Mouse (Mus musculus) liver, adult 2 months (tissue): ENCODE results near the gene Adgrv1. TPM values are rescaled to one million over a fixed set of nuclear protein-coding genes. Genes with fewer than 3 reads are reported as not detected.

Experiments used
- DNase-seq: peaks from one replicate; pipeline ENCODE4 v3.0.0-alpha.2; 2011; ENCODE audit warnings: low read depth, low spot score; ENCODE audit errors: extremely low read depth
- H3K27ac ChIP-seq: fragments of 200-500 bp; replicated peaks from 2 replicates; pipeline ENCODE4 v1.5.1; 2012; ENCODE audit warnings: low read depth, mild to moderate bottlenecking, control low read depth, inconsistent platforms, low read length; ENCODE audit not compliant: insufficient read depth
- H3K27me3 ChIP-seq: fragments of 200-500 bp; 2 replicates; pipeline ENCODE4 v1.6.1; 2012; ENCODE audit warnings: mild to moderate bottlenecking, moderate library complexity, low read length, inconsistent platforms; ENCODE audit not compliant: control insufficient read depth, insufficient read depth
- H3K36me3 ChIP-seq: fragments of 200-500 bp; 2 replicates; pipeline ENCODE4 v1.6.1; 2012; ENCODE audit warnings: low read length, inconsistent platforms; ENCODE audit not compliant: control insufficient read depth, insufficient read depth
- H3K4me1 ChIP-seq: fragments of 200-500 bp; 2 replicates; pipeline ENCODE4 v1.6.1; 2011; ENCODE audit warnings: low read length; ENCODE audit not compliant: control insufficient read depth, insufficient read depth
- H3K4me3 ChIP-seq: fragments of 200-500 bp; 2 replicates; pipeline ENCODE4 v1.5.1; 2011; ENCODE audit warnings: low read depth, mild to moderate bottlenecking, control low read depth, low read length, moderate library complexity; ENCODE audit not compliant: insufficient read depth
- H3K79me2 ChIP-seq: fragments of 200-500 bp; 2 replicates; pipeline ENCODE4 v1.6.1; 2012; ENCODE audit warnings: inconsistent platforms, mild to moderate bottlenecking, low read length, moderate library complexity; ENCODE audit not compliant: control insufficient read depth, insufficient read depth
- H3K9ac ChIP-seq: fragments of 200-500 bp; 2 replicates; pipeline ENCODE4 v1.6.1; 2012; ENCODE audit warnings: low read depth, mild to moderate bottlenecking, control low read depth, inconsistent platforms, low read length
- CTCF ChIP-seq: fragments of 200-500 bp; IDR thresholded peaks from 2 replicates; pipeline ENCODE4 v1.5.1; 2011; ENCODE audit warnings: low read depth, low read length, control low read depth
- POLR2A ChIP-seq: fragments of 200-500 bp; IDR thresholded peaks from 2 replicates; pipeline ENCODE4 v1.6.1; 2011; ENCODE audit warnings: low read length, control low read depth; ENCODE audit not compliant: insufficient read depth; ENCODE audit errors: extremely low read depth
- WGBS: fragments of 180-500 bp; shearing (Covaris S2); methylation state at CpG from one replicate; pipeline ENCODE4 v1.1.7; 2018; 5-methylcytosine and 5-hydroxymethylcytosine counted together
- polyA plus RNA-seq: library from polyadenylated mRNA; depleted of rRNA; stranded (reverse); fragments of >200 nt; gene quantifications from 2 replicates; pipeline ENCODE4 v1.2.3, GENCODE M21; 2012
- total RNA-seq: library from RNA; depleted of rRNA; stranded (reverse); fragments of >200 nt; gene quantifications from 2 replicates; pipeline ENCODE4 v1.2.3, GENCODE M21; 2014

Adgrv1 gene
- total and polyA plus RNA-seq, 2 experiments = 1.5 to 3.1 TPM

DNA sequence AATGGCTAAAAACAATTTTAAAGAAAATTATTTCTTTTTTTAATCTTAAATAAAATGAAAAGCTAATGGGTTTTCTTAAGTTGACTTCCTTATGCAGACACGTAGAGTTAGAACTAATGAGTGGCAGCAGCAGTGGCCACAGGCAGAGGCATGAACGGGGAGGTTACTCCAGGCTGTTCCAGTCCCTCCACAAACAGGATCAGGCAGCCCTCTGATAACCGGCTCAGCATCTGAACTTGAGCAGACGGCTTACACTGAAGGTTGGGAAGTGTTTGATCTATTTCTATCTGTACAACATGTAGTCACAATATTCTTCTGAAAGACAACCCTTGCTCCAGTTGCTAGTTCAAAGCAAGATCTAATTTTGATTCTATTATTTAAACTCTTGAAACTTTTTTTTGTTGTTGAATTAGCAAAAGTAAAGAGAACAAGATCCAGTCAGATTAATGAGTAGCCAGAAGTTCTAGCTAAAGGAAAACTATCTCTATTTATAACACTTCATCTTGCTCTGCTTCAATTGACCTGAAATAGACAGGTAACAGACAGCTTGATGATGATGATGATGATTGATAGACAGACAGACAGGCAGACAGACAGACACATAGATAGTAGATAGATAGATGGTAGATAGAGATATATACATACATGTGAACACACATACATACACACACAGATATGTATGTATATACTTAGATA lies 265.1 kb downstream of the Adgrv1 start:
- H3K4me1 ChIP-seq = peaks cover 10% of the 10 kb centered on the region
- peak overlapping the region; percentile 95 for H3K27ac ChIP-seq
- no peaks in the 10 kb centered on the region for H3K79me2 ChIP-seq
- peak; percentile 96 for DNase-seq
- no peak overlapping the region for H3K9ac ChIP-seq
- no peak overlapping the region for H3K4me3 ChIP-seq
- no peak for TF ChIP-seq CTCF
- no peak for TF ChIP-seq POLR2A
- no peaks in the 10 kb centered on the region for H3K27me3 ChIP-seq
- 15% methylated on average over 4 of the region's 4 CpGs for WGBS
- H3K36me3 ChIP-seq = no peaks in the 10 kb centered on the region

DNA sequence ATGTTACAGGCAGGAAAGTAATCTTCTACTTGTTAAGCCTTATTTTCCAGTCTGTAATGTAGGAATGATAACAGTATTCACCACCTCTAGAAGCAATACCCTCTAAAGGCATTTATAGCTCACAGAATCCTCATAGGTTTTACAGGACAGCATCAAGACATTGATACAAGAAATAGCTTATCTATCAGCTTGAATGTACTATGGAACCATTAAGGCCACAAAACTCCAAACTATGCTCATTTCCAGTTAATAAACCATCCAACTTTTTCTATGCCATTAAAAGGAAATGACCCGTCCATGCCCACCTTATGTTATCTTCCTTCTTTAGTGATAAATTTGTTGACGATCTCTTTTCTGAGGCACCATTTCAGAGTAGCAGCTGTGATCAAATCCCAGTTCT lies 272.6 kb downstream of the Adgrv1 start:
- Histone ChIP-seq H3K79me2 (no peaks in the 10 kb centered on the region), H3K4me1 (no peaks in the 10 kb centered on the region), H3K9ac (no peak overlapping the region), H3K4me3 (no peak overlapping the region), H3K27me3 (no peaks in the 10 kb centered on the region), H3K36me3 (no peaks in the 10 kb centered on the region), H3K27ac (no peak overlapping the region)
- DNase-seq = no peak
- no peak for TF ChIP-seq CTCF
- TF ChIP-seq POLR2A = no peak
- WGBS = 85% methylated on average over 2 of the region's 2 CpGs

DNA sequence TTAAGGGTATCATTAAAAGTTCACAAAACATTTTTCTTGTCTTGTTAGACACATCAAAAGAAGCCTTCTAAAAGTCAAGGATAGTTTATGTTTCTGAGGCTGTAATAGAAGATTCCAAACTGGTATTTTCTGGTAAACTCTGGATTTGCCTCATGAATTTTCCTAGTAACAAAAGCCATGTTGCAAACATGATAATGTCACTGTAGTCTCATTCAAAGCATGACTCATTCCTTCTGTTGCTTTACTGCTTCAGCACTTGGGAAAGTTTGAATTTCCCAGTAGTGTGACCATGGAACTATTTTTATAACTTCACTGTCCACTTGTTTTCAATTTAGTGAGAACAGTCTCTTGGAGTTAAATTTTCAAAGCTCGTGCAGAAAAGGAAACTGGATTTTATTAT lies 274.2 kb downstream of the Adgrv1 start:
- 80% methylated on average over 1 of the region's 1 CpGs for WGBS
- H3K79me2 ChIP-seq = no peaks in the 10 kb centered on the region
- H3K4me3 ChIP-seq = no peak overlapping the region
- TF ChIP-seq POLR2A (no peak), CTCF (no peak)
- H3K9ac ChIP-seq = no peak overlapping the region
- H3K4me1 ChIP-seq = no peaks in the 10 kb centered on the region; the same call in 1 of the 2 replicates
- H3K36me3 ChIP-seq = no peaks in the 10 kb centered on the region
- no peak for DNase-seq
- H3K27me3 ChIP-seq = no peaks in the 10 kb centered on the region
- no peak overlapping the region for H3K27ac ChIP-seq

DNA sequence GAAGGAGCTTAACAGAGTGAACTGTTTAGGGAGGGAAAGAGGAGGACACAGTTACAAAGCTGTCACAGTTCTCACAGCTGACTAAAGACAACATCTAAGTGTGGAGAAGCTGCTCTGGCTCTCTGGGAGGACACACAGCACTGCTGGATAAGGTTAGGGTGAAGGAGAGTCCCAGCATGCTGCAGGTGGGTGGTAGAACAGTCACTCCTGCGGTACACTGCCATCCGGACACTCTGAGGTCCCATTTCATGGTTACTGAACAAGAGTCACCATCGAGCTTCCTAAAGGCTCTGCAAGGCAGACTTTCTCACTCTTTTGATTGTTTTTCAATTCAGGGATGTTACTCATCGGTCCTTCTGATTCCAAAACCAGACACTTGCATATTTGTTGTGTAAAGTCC lies 274.6 kb downstream of the Adgrv1 start:
- Histone ChIP-seq H3K27ac (no peak overlapping the region), H3K36me3 (no peaks in the 10 kb centered on the region), H3K4me1 (no peaks in the 10 kb centered on the region; the same call in 1 of the 2 replicates), H3K27me3 (no peaks in the 10 kb centered on the region), H3K9ac (no peak overlapping the region), H3K79me2 (no peaks in the 10 kb centered on the region), H3K4me3 (no peak overlapping the region)
- TF ChIP-seq CTCF = no peak
- no peak for TF ChIP-seq POLR2A
- WGBS = 90% methylated on average over 4 of the region's 4 CpGs
- DNase-seq = no peak

DNA sequence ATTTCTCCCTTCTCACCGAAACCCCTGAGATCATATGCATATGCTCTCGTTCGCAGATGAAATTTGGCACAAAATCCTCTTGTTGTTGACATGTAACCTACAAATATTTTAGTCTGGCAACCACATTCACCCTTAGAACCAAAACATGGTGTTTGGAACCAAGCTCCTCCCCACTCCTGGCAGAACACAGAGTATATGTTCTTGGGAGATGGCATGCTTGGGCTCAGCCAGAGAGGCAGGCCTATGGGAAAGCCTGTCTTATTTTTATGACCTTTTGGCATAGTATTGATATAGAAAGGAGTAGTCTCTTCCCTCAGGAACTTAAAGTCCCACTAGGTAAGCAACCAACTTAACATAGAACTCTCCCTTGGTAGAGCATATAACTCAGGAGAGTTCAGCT lies 275.7 kb downstream of the Adgrv1 start:
- peak; percentile 23 for DNase-seq

DNA sequence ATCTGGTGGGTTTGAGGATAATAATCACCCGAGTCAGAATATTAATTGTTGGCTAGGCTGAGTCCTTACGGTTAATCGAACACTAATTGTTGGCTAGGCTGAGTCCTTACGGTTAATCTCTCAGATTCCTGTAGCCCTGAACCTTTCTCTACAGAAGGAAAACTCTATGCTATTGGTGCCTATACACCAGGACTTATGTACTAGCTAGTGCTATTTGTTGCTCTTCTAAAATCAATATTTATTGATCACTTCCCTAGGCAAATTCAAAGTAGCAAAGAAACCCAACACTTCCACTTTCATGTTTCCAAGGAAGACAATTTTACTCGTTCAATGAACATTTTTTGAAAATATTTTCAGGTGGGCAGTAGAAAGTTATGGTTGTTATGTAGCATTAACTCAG lies 278.4 kb downstream of the Adgrv1 start:
- H3K79me2 ChIP-seq = no peaks in the 10 kb centered on the region
- H3K27me3 ChIP-seq = no peaks in the 10 kb centered on the region
- no peak overlapping the region for H3K4me3 ChIP-seq
- no peak overlapping the region for H3K9ac ChIP-seq
- H3K36me3 ChIP-seq = no peaks in the 10 kb centered on the region
- TF ChIP-seq CTCF (no peak), POLR2A (no peak)
- no peak overlapping the region for H3K27ac ChIP-seq
- WGBS = 31% methylated on average over 5 of the region's 5 CpGs
- H3K4me1 ChIP-seq = no peaks in the 10 kb centered on the region; the same call in 1 of the 2 replicates
- peak; percentile 59 for DNase-seq

More for the DNA sequence above, 275.7 kb downstream of the Adgrv1 start:
- Histone ChIP-seq H3K36me3 (no peaks in the 10 kb centered on the region), H3K79me2 (no peaks in the 10 kb centered on the region), H3K9ac (no peak overlapping the region), H3K27ac (no peak overlapping the region), H3K4me1 (no peaks in the 10 kb centered on the region; the same call in 1 of the 2 replicates), H3K4me3 (no peak overlapping the region), H3K27me3 (no peaks in the 10 kb centered on the region)
- 70% methylated on average over 3 of the region's 3 CpGs for WGBS
- TF ChIP-seq POLR2A (no peak), CTCF (no peak)
